Mouse (Mus musculus) liver (tissue): Measurements from ENCODE around the gene Rxylt1.

ENCODE experiments used
- DNase-seq: peaks from one replicate; pipeline ENCODE4 v3.0.0-alpha.2; 2020; ENCODE audit warnings: mixed read lengths

Rxylt1 gene

DNA sequence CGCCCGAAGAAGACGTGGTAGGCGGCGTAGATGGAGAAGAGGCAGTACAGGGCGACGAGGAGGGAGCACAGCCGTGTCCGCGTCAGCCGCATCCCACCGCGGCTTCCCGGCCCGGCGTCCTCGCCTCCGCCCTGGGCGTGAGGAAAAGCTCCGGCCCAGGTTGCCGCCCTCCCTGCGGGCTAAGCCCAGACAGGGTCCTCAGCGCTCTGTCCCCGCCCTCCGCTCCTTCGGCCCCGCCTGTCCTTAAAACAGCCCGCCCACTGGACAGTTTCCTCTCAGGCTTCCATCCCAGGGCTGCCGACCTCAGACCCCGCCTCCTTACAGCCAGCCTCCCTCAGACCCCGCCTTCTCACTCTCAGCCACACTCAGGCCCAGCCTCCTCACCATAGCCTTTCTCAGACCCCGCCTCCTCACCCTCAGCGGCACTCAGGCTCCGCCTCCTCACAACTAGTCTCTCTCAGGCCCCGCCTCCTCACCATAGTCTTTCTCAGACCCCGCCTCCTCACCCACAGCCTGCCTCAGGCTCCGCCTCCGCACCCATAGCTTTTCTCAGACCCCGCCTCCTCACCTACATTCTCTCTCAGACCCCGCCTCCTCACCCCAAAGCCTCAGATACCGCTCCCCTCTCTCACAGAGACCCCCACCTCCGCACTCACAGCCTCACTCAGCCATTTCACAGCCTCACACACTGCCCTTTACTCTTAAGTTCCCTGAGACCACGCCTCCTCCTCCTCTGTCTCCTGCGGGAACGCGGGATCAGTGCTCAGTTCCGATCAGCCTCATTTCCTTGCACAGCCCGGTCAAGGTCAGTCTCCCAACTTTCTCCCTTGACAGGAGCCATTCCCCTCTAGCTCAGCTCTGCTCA lies at the start of gene Rxylt1:
Gene Rxylt1 (minus strand): TSS at position 392 of the 865 bp plus-strand sequence.
- peak; percentile 97 for DNase-seq

DNA sequence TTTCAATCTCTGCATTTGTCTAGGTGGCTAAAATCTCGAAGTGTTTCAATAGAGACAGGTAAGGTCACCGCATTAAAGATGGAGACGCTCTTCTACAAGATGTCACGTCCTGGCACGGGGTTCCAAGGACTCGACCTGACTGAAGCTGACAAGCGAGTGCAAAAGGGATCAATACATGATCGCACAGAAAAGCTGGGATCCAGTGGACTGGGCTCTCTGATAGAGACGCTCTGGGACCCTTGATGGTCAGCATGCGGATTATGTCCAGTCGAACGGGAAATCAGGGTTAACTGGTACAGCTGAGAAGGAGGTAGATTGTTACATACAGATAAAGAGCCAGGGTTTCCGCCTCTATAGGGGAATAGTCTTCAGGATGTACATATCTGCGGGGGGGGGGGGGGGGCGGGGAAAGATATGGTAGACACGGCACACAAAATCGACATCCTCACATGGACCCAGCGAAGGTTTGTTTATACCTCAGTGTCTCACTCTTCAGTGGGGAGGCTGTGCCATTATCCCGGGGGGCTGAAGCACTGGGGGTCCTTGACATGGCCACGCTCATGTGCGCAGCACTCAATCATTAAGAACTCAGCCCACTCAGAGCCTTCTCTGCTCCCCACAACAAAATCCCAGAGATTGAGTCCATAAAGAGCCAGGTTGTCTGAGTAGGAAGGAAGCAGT lies 24.3 kb upstream of the Rxylt1 start:
- DNase-seq: no peak

DNA sequence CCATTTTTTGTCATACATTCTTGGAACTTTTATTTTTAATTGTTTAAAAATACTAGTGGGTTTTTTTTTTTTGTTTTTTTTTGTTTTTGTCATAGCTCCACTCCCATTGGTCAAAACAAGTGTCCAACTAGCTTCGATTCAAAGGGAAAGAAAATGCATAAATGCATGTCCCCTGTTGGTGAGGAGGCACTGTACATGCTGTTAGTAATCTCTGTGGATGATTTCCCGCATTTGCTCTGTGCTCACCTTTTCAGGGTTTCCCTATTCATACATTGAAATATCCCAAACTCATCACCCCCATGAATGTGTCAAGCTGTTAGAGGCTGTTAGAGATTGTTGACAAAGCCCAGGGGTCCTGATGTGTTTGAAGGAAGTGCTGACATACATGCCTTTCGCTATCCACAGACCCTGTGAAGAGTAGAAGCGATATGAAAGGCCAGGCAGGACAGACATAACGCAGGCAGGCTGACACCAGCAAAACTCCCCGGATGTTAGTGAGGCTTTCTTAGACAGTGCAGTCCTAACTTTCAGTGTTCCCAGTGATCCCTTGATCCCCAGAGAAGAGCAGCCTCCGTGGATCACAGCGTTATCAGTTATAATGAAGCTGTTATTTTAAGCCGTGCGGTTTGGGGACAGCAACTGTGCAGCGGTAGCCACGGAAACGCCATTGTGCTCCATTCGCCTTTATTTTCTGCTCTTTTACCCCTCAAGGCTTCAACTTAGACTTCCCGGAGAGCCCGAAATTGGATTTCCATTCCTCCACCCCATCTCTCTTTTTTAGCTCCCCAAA lies 23.5 kb upstream of the Rxylt1 start:
- DNase-seq: no peak

DNA sequence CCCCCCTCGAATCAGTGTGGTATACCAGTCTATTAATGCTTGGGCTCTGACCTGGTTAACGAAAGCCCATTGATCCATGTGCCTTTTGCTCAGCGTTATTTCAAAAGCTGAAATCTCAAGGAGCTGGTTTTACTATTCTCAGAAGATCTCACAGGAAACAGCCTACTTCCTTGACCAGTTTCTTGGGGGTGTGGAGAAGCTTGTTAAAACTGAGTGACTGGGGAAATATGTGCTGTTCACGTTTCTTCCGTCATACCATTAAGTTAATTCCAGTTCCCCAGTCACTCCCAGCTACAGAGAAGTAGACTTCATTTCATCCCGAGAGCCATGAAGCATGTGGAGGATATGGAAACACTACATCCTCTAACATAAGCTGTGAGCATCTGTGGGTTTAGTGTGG lies 22.3 kb upstream of the Rxylt1 start:
- no peak for DNase-seq

- DNase-seq: no peak
Observed at GRCm38 (mm10) chr10:122116636-122117035, 19.5 kb upstream of the Rxylt1 start.

GRCm38 (mm10) chr10:122106633-122107028 lies 9.5 kb upstream of the Rxylt1 start:
- no peak for DNase-seq

- DNase-seq: no peak
Observed at GRCm38 (mm10) chr10:122105889-122106632, 8.9 kb upstream of the Rxylt1 start.

GRCm38 (mm10) chr10:122105407-122105806 lies 8.2 kb upstream of the Rxylt1 start:
- peak; percentile 43 for DNase-seq

- DNase-seq: no peak
Observed at GRCm38 (mm10) chr10:122102675-122103074, 5.5 kb upstream of the Rxylt1 start.

- no peak for DNase-seq
Observed at GRCm38 (mm10) chr10:122096462-122096979, 650 bp downstream of the Rxylt1 start.

DNA sequence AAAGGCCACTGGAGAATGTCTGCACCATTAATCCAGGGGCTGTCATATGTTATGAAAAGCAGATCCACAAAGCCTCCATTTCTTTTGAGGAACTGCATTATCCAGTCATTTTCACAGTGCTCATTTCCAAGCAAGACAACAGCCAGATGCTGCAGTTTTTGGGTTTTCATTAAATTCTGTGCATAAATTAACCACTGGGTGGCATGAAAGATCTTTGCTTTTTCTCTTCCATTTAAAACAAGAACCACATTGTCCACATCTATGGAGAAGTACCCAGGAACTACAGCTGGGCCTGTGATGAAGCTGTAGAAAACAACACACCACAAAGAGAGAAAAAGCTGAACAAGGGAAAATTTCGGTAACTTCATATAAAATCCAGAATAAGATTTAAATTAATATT lies 6.7 kb downstream of the Rxylt1 start:
- no peak for DNase-seq

GRCm38 (mm10) chr10:122081352-122081751 lies 15.8 kb downstream of the Rxylt1 start:
- DNase-seq: no peak

GRCm38 (mm10) chr10:122069153-122069552 lies 28.0 kb downstream of the Rxylt1 start:
- no peak for DNase-seq

GRCm38 (mm10) chr10:122055826-122056225 lies 41.3 kb downstream of the Rxylt1 start:
- DNase-seq: no peak

- DNase-seq: peak; percentile 47
Observed at GRCm38 (mm10) chr10:122054535-122054934, 42.6 kb downstream of the Rxylt1 start.

- peak; percentile 76 for DNase-seq
Observed at GRCm38 (mm10) chr10:122051831-122052230, 45.3 kb downstream of the Rxylt1 start.

DNA sequence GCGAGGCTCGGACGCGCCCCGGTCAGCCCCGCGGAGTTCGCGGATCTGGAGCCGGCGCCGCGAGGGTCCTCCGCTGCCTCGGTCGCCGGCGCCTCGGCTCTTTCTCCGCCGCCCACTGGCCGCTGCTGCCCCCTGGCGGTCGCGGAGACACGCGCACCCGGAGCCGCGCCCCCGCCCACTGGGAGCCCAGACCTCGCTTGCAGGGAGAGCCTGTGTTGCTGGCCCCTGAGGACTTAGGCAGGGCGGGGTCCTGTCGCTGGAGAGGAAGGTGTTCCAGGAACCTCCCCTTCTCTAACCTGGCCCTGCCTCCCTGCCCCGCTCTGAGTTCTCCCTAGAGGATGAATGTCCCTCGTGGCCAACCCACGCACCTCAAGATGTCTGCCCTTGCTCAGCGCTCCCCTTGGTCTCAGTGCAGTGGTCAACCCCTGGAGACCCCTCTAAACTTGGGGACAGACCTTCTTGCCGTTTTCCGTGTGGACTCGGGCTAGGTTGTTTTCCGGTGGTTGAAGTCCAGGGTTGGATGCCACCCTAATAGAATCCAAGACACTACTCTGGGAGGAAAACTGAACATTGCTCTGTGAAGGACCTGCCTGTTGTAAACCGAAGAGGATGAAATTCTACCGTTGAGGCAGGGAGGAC lies 49.3 kb downstream of the Rxylt1 start:
- peak; percentile 78 for DNase-seq

- DNase-seq: peak; percentile 51
Observed at GRCm38 (mm10) chr10:122046904-122047726, 50.1 kb downstream of the Rxylt1 start, which contains the start of gene Srgap1. TSS of gene Srgap1 (minus strand) at chr10:122047315.

GRCm38 (mm10) chr10:122046511-122046903 lies 50.7 kb downstream of the Rxylt1 start:
- DNase-seq: no peak

- DNase-seq: no peak
Observed at GRCm38 (mm10) chr10:122045946-122046345, 51.2 kb downstream of the Rxylt1 start.

DNA sequence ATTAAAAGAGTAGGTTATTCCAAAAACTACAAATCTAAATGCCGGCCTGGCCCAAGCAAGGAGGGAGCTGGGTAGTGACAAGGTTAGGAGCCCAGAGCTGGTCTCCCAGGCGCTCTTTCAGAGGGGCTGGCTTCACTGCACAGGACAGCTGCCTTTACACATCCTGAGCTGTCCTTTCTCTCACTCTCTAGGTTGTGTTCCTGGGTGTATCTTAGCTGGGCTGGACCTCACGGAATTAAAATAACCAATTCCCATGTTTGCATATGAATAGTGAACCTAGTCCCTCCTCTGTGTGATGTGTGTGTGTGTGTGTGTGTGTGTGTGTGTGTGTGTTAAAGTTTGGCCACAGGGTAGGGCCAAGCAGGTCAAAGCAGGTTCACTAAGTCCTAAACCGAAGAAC lies 52.2 kb downstream of the Rxylt1 start:
- DNase-seq: no peak
